Mouse (Mus musculus) C2C12 (cell line): ENCODE measurements at regions not wholly inside any gene's neighbourhood (a gene's known extent, or its start where the extent isn't known, plus 50 kb on each side); places are given as distances from the start of the nearest gene placed in this dataset.

Source experiments
- CEBPB ChIP-seq: IDR thresholded peaks from one replicate; pipeline ENCODE4 v1.6.1; 2011; ENCODE audit warnings: low read depth, mild to moderate bottlenecking, control low read depth, moderate library complexity
- CTCF ChIP-seq: IDR thresholded peaks from one replicate; pipeline ENCODE4 v1.5.1; 2011; ENCODE audit not compliant: control insufficient read depth, insufficient read depth, insufficient read length
- MYOD1 ChIP-seq: IDR thresholded peaks from one replicate; pipeline ENCODE4 v1.6.1; 2011; ENCODE audit warnings: low read depth; ENCODE audit not compliant: control insufficient read depth, insufficient read length
- USF1 ChIP-seq: IDR thresholded peaks from one replicate; pipeline ENCODE4 v1.6.1; 2011; ENCODE audit warnings: low read depth, mild to moderate bottlenecking, control low read depth, moderate library complexity

DNA sequence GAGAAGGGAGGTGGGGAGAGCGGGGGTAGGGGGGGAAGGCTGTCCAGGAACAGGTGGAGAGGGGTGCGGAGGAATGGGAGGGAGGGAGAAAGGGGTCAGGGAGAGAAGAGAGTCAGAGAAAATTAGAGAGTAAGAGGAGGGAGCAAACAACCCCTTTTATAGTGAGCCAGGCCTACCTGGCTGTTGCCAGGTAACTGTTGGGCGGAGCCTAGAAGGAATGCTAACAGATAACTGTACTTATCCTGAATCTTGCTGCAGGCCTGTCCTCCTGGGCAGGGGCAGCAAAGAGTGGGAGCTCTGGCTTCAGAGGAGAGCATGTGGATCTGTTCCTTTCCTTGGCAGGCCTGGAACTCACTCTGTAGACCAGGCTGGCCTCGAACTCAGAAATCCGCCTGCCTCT is 84.5 kb upstream of the Sec61g start:
- TF ChIP-seq CTCF (no peak), MYOD1 (no peak), USF1 (no peak), CEBPB (no peak)
